Mouse (Mus musculus) heart, postnatal 36 days (tissue): ENCODE measurements around the gene Tmem258. TPM values are rescaled to one million over a fixed set of nuclear protein-coding genes. Genes with fewer than 3 reads are reported as not detected.

Experiments used
- DNase-seq, 2 experiments: peaks; one replicate each; pipeline ENCODE4 v3.0.0; 2021 to 2022
- intact Hi-C: fragments of 180-260 bp; cut with DNase I; formaldehyde crosslinking; loops from one replicate; pipeline ENCODE4 v1.15.1; 2025
- total RNA-seq, 2 experiments: library from RNA; stranded (reverse); gene quantifications; 2 replicates each; pipeline ENCODE4 v1.2.3; 2021

Tmem258 gene
- total RNA-seq, 2 experiments from 2014 or later, result 173 to 180 TPM

GRCm38 (mm10) chr19:10183299-10183983, 20.4 kb upstream of the Tmem258 start:
- intact Hi-C loops, result loop anchor here (5.0 kb wide), 2 partner anchors 81 to 141 kb away; partner anchors contain the start of genes Fads2 and Fads3
- DNase-seq, result peak; percentile 60 to 67

GRCm38 (mm10) chr19:10184096-10184495, 19.7 kb upstream of the Tmem258 start:
- intact Hi-C loops, result loop anchor here (2.0 to 5.0 kb wide), 3 partner anchors 19 to 142 kb away; partner anchors contain the start of genes Fads2 and Fads3

GRCm38 (mm10) chr19:10185876-10186275, 17.9 kb upstream of the Tmem258 start:
- no peak for DNase-seq
- intact Hi-C loops, result loop anchor here (2.0 kb wide), 1 partner anchor 17 kb away; no protein-coding TSS in a partner anchor

More at GRCm38 (mm10) chr19:10184096-10184495, 19.7 kb upstream of the Tmem258 start:
- no peak for DNase-seq

- no peak for DNase-seq
- intact Hi-C loops, result no loop called here
Measured at GRCm38 (mm10) chr19:10186569-10186968, 17.2 kb upstream of the Tmem258 start.

- intact Hi-C loops, result no loop called here
- DNase-seq, result no peak
Measured at GRCm38 (mm10) chr19:10188281-10188811, 15.5 kb upstream of the Tmem258 start.

- intact Hi-C loops, result no loop called here
- DNase-seq, result no peak
Measured at GRCm38 (mm10) chr19:10189022-10189421, 14.8 kb upstream of the Tmem258 start.

GRCm38 (mm10) chr19:10189940-10190339, 13.9 kb upstream of the Tmem258 start:
- intact Hi-C loops, result no loop called here
- DNase-seq, result no peak

GRCm38 (mm10) chr19:10190796-10191195, 13.0 kb upstream of the Tmem258 start:
- intact Hi-C loops, result no loop called here

GRCm38 (mm10) chr19:10191326-10191725, 12.5 kb upstream of the Tmem258 start:
- intact Hi-C loops, result no loop called here
- peak in 1 of 2 experiments; percentile 24 for DNase-seq

More at GRCm38 (mm10) chr19:10190796-10191195, 13.0 kb upstream of the Tmem258 start:
- peak; percentile 70 to 77 for DNase-seq

- intact Hi-C loops, result no loop called here
- no peak for DNase-seq
Measured at GRCm38 (mm10) chr19:10194337-10194736, 9.5 kb upstream of the Tmem258 start.

- no peak for DNase-seq
- intact Hi-C loops, result loop anchor here (5.0 kb wide), 1 partner anchor 158 kb away; no protein-coding TSS in a partner anchor
Measured at GRCm38 (mm10) chr19:10195252-10195651, 8.6 kb upstream of the Tmem258 start.

GRCm38 (mm10) chr19:10197130-10197529, 6.7 kb upstream of the Tmem258 start:
- DNase-seq, result no peak
- intact Hi-C loops, result loop anchor here (5.0 kb wide), 1 partner anchor 160 kb away; no protein-coding TSS in a partner anchor

- intact Hi-C loops, result loop anchor here (2.0 to 5.0 kb wide), 3 partner anchors 161 to 281 kb away; partner anchors contain the start of genes Best1 and Rab3il1
- no peak for DNase-seq
Measured at GRCm38 (mm10) chr19:10198286-10198685, 5.5 kb upstream of the Tmem258 start.

GRCm38 (mm10) chr19:10198723-10199122, 5.1 kb upstream of the Tmem258 start:
- intact Hi-C loops, result loop anchor here (2.0 to 5.0 kb wide), 3 partner anchors 161 to 282 kb away; partner anchors contain the start of genes Best1 and Rab3il1
- peak; percentile 79 to 85 for DNase-seq

GRCm38 (mm10) chr19:10203146-10203847, 517 bp upstream of the Tmem258 start:
- DNase-seq, result no peak
- intact Hi-C loops, result loop anchor here (2.0 kb wide), 1 partner anchor 18 kb away; no protein-coding TSS in a partner anchor

- DNase-seq, result peak in 1 of 2 experiments; percentile 23
- intact Hi-C loops, result no loop called here
Measured at GRCm38 (mm10) chr19:10204616-10205001, 795 bp downstream of the Tmem258 start.

GRCm38 (mm10) chr19:10205051-10205450, 1.2 kb downstream of the Tmem258 start:
- intact Hi-C loops, result no loop called here

GRCm38 (mm10) chr19:10208851-10209250, 5.0 kb downstream of the Tmem258 start:
- DNase-seq, result peak in 1 of 2 experiments; percentile 37
- intact Hi-C loops, result no loop called here

More at GRCm38 (mm10) chr19:10205051-10205450, 1.2 kb downstream of the Tmem258 start:
- no peak for DNase-seq

GRCm38 (mm10) chr19:10210885-10211284, 7.1 kb downstream of the Tmem258 start:
- no peak for DNase-seq
- intact Hi-C loops, result no loop called here

- intact Hi-C loops, result no loop called here
- peak in 1 of 2 experiments; percentile 49 for DNase-seq
Measured at GRCm38 (mm10) chr19:10213796-10214471, 10.1 kb downstream of the Tmem258 start.
